10 mouse cellular contexts compared by ENCODE assay signal in the genomic region with DNA sequence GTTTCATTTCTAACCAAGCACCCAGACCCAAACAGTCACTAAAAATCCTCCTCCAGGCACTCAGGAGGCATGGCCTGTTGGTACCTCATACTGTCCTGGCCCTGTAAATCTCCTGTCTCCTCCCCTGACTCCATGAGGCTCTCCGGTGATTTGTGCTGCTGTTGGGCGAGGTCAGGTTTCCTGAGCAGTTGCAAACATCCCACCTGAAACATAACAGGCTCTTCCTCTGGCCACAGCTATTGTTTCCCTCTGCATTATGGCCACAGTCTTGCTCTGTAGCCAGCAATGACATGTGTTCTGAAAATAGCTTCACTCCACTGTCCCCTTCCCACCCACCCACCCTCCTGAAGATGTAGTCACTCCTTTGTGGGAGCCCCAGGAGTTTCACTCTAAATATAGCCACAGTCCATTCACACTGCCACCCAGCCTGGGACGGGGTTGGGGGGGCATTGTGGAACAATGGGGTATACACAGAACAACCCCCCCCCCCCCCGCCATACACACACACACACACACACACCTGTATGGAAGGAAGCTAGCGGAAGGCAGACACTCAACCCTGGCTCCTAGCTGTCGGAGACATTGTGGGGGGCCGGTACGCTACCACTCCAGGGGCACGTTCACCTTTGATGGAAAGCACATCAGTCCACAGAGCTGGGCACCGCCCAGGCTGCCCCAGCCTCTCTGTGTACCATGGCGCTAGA. TPM values are rescaled to one million over a fixed set of nuclear protein-coding genes. Genes with fewer than 3 reads are reported as not detected.
DNase-seq lines count a peak whose midpoint lies in the region; ATAC-seq and TF ChIP-seq lines count a peak whose summit lies in the region.
"Had no signal": no experiment of that assay in that cellular context is flagged by ENCODE, and none has a peak within 500 bp of the region (broad histone marks: within the 10 kb centered on the region; RNA-seq: fewer than 3 reads in every experiment).

No protein-coding gene starts in this region.

- no peak for TF ChIP-seq CTCF in heart, postnatal 0 days (IDR thresholded peaks at IDR 0.05; ENCODE audit: low read depth)

- DNase-seq in kidney, adult 9 months: no peak
- DNase-seq in heart, postnatal 0 days (ENCODE audit: low spot score): no peak
- no peak for DNase-seq in adrenal gland, adult 18-20 months (ENCODE audit: low spot score in 2 of 2)
- DNase-seq in cerebellum, adult 11 months: no peak
- DNase-seq in MN1 (ENCODE audit: low spot score): no peak
- DNase-seq: adrenal gland, adult 8-10 months had no signal

- no peak overlapping the region for H3K4me2 ChIP-seq in kidney, embryonic 15.5 days
- no peak overlapping the region for H3K4me2 ChIP-seq in embryonic facial prominence, embryonic 12.5 days (replicated peaks)
- H3K4me2 ChIP-seq in heart, postnatal 0 days (ENCODE audit: low read depth, low read length): no peak overlapping the region
- no peak overlapping the region for H3K4me2 ChIP-seq in liver, embryonic 16.5 days (ENCODE audit: low read depth, low read length)

- H3K4me3 ChIP-seq in kidney, embryonic 15.5 days (replicated peaks): no peak overlapping the region
- H3K4me3 ChIP-seq in embryonic facial prominence, embryonic 12.5 days: no peak overlapping the region
- no peak overlapping the region for H3K4me3 ChIP-seq in heart, postnatal 0 days (ENCODE audit: low read depth, low read length)
- no peak overlapping the region for H3K4me3 ChIP-seq in liver, embryonic 16.5 days (ENCODE audit: low read depth, low read length)

- no peaks in the 10 kb centered on the region for H3K27me3 ChIP-seq in kidney, embryonic 15.5 days
- H3K27me3 ChIP-seq in embryonic facial prominence, embryonic 12.5 days: no peaks in the 10 kb centered on the region
- no peaks in the 10 kb centered on the region for H3K27me3 ChIP-seq in heart, postnatal 0 days (ENCODE audit: control insufficient read depth, insufficient read depth, low read length)
- H3K27me3 ChIP-seq in liver, embryonic 16.5 days (ENCODE audit: control insufficient read depth, insufficient read depth, low read depth, low read length): no peaks in the 10 kb centered on the region

- peaks cover 43% of the 10 kb centered on the region for H3K36me3 ChIP-seq in kidney, embryonic 15.5 days
- H3K36me3 ChIP-seq in embryonic facial prominence, embryonic 12.5 days: peaks cover 25% of the 10 kb centered on the region
- H3K36me3 ChIP-seq in heart, postnatal 0 days (replicated peaks; ENCODE audit: control insufficient read depth, insufficient read depth, low read length): peaks cover 30% of the 10 kb centered on the region
- peaks cover 2% of the 10 kb centered on the region; the same call in 1 of the 2 replicates for H3K36me3 ChIP-seq in liver, embryonic 16.5 days (ENCODE audit: control insufficient read depth, insufficient read depth)

- peaks cover 45% of the 10 kb centered on the region for H3K4me1 ChIP-seq in kidney, embryonic 15.5 days
- H3K4me1 ChIP-seq in embryonic facial prominence, embryonic 12.5 days: peaks cover 31% of the 10 kb centered on the region
- peaks cover 24% of the 10 kb centered on the region for H3K4me1 ChIP-seq in heart, postnatal 0 days (ENCODE audit: control insufficient read depth, insufficient read depth)
- H3K4me1 ChIP-seq in liver, embryonic 16.5 days (ENCODE audit: control insufficient read depth, low read depth, low read length): peaks cover 12% of the 10 kb centered on the region

- 68% methylated on average over 11 of the region's 11 CpGs for WGBS in kidney, embryonic 15.5 days
- 83% methylated on average over 9 of the region's 11 CpGs for WGBS in embryonic facial prominence, embryonic 12.5 days
- 75% methylated on average over 10 of the region's 11 CpGs for WGBS in heart, postnatal 0 days
- WGBS in liver, embryonic 16.5 days (ENCODE audit: insufficient replicate concordance): 80% methylated on average over 11 of the region's 11 CpGs

- TF ChIP-seq EP300 in heart, postnatal 0 days (IDR thresholded peaks at IDR 0.05; ENCODE audit: low read depth): no peak

- peak; percentile 27; the same call in 1 of the 2 replicates for ATAC-seq in kidney, embryonic 15.5 days (replicated peaks; ENCODE audit: low FRiP score)
- no peak for ATAC-seq in embryonic facial prominence, embryonic 12.5 days (ENCODE audit: insufficient number of reproducible peaks, insufficient read depth, low FRiP score, low TSS enrichment)
- ATAC-seq in heart, postnatal 0 days (ENCODE audit: insufficient read depth, low read depth): peak; percentile 58
- no peak for ATAC-seq in liver, embryonic 16.5 days (ENCODE audit: low read depth)
- ATAC-seq: CD4-positive, CD25-positive, alpha-beta regulatory T cell, adult 4 months had no signal

- peak overlapping the region; percentile 88 for H3K27ac ChIP-seq in kidney, embryonic 15.5 days
- H3K27ac ChIP-seq in embryonic facial prominence, embryonic 12.5 days: peak overlapping the region; percentile 92
- H3K27ac ChIP-seq in heart, postnatal 0 days (ENCODE audit: low read depth): peak overlapping the region; percentile 87
- peak overlapping the region; percentile 35; the same call in 1 of the 2 replicates for H3K27ac ChIP-seq in liver, embryonic 16.5 days (ENCODE audit: low read length)

- H3K9me3 ChIP-seq in kidney, embryonic 15.5 days (replicated peaks): no peaks in the 10 kb centered on the region
- no peaks in the 10 kb centered on the region for H3K9me3 ChIP-seq in embryonic facial prominence, embryonic 12.5 days
- H3K9me3 ChIP-seq in heart, postnatal 0 days (replicated peaks; ENCODE audit: control insufficient read depth, low read length): no peaks in the 10 kb centered on the region
- H3K9me3 ChIP-seq in liver, embryonic 16.5 days (replicated peaks; ENCODE audit: control insufficient read depth, low read length): no peaks in the 10 kb centered on the region

- H3K9ac ChIP-seq in kidney, embryonic 15.5 days: no peak overlapping the region
- no peak overlapping the region for H3K9ac ChIP-seq in embryonic facial prominence, embryonic 12.5 days
- no peak overlapping the region for H3K9ac ChIP-seq in heart, postnatal 0 days (replicated peaks; ENCODE audit: low read depth, low read length)
- no peak overlapping the region for H3K9ac ChIP-seq in liver, embryonic 16.5 days (ENCODE audit: low read depth, low read length)

RNA-seq across cellular contexts. Expression of a gene that starts 20.8 kb away (rescaled TPM):
- polyA plus RNA-seq in kidney, embryonic 15.5 days (2015; fragmentation: Nextera tagmentation; extraction: Ambion mirVana): 24.3 and 25.9 TPM in 2 replicates
- polyA plus RNA-seq in embryonic facial prominence, embryonic 12.5 days (2016; fragmentation: Nextera tagmentation; extraction: Ambion mirVana): 39.2 and 44.8 TPM in 2 replicates
- total RNA-seq in heart, postnatal 0 days (2014; rRNA removed; ENCODE audit: low replicate concordance): 17.8 and 19.5 TPM in 2 replicates
- 4.8 and 6.1 TPM in 2 replicates for polyA plus RNA-seq in heart, postnatal 0 days (2015; fragmentation: Nextera tagmentation; extraction: Ambion mirVana)
- polyA plus RNA-seq in liver, embryonic 16.5 days (2015; fragmentation: Nextera tagmentation; extraction: Ambion mirVana): 0.44 and 1.0 TPM in 2 replicates
- total RNA-seq in adrenal gland, adult 18-20 months (2021): 10 to 100 TPM in 1 of 2 experiments, 1 to 10 TPM in 1; 5.4 to 13.1 TPM

RNA-seq across cellular contexts. Expression of a gene that starts 30.2 kb away (rescaled TPM):
- 25.3 and 27.0 TPM in 2 replicates for polyA plus RNA-seq in kidney, embryonic 15.5 days (2015; fragmentation: Nextera tagmentation; extraction: Ambion mirVana)
- 30.0 and 31.5 TPM in 2 replicates for polyA plus RNA-seq in embryonic facial prominence, embryonic 12.5 days (2016; fragmentation: Nextera tagmentation; extraction: Ambion mirVana)
- 8.9 and 35.2 TPM in 2 replicates for total RNA-seq in heart, postnatal 0 days (2014; rRNA removed; ENCODE audit: low replicate concordance)
- 12.9 and 13.4 TPM in 2 replicates for polyA plus RNA-seq in heart, postnatal 0 days (2015; fragmentation: Nextera tagmentation; extraction: Ambion mirVana)
- polyA plus RNA-seq in liver, embryonic 16.5 days (2015; fragmentation: Nextera tagmentation; extraction: Ambion mirVana): 8.7 and 9.6 TPM in 2 replicates
- 10 to 100 TPM; 15.9 to 19.8 TPM for total RNA-seq in adrenal gland, adult 18-20 months (2021)

RNA-seq across cellular contexts. Expression of a gene that starts 42.6 kb away (rescaled TPM):
- 24.6 and 26.3 TPM in 2 replicates for polyA plus RNA-seq in kidney, embryonic 15.5 days (2015; fragmentation: Nextera tagmentation; extraction: Ambion mirVana)
- polyA plus RNA-seq in embryonic facial prominence, embryonic 12.5 days (2016; fragmentation: Nextera tagmentation; extraction: Ambion mirVana): 22.6 and 23.3 TPM in 2 replicates
- total RNA-seq in heart, postnatal 0 days (2014; rRNA removed; ENCODE audit: low replicate concordance): 34.4 and 72.1 TPM in 2 replicates
- 19.3 and 20.2 TPM in 2 replicates for polyA plus RNA-seq in heart, postnatal 0 days (2015; fragmentation: Nextera tagmentation; extraction: Ambion mirVana)
- 9.1 and 10.6 TPM in 2 replicates for polyA plus RNA-seq in liver, embryonic 16.5 days (2015; fragmentation: Nextera tagmentation; extraction: Ambion mirVana)
- 10 to 100 TPM; 23.4 to 34.5 TPM for total RNA-seq in adrenal gland, adult 18-20 months (2021)

RNA-seq across cellular contexts. Expression of a gene that starts 45.1 kb away (rescaled TPM):
- 3.4 and 3.6 TPM in 2 replicates for polyA plus RNA-seq in kidney, embryonic 15.5 days (2015; fragmentation: Nextera tagmentation; extraction: Ambion mirVana)
- 5.1 and 5.7 TPM in 2 replicates for polyA plus RNA-seq in embryonic facial prominence, embryonic 12.5 days (2016; fragmentation: Nextera tagmentation; extraction: Ambion mirVana)
- total RNA-seq in heart, postnatal 0 days (2014; rRNA removed; ENCODE audit: low replicate concordance): 6.0 and 19.7 TPM in 2 replicates
- polyA plus RNA-seq in heart, postnatal 0 days (2015; fragmentation: Nextera tagmentation; extraction: Ambion mirVana): 12.2 and 12.8 TPM in 2 replicates
- 0.44 and 0.48 TPM in 2 replicates for polyA plus RNA-seq in liver, embryonic 16.5 days (2015; fragmentation: Nextera tagmentation; extraction: Ambion mirVana)
- 10 to 100 TPM; 27.7 to 33.2 TPM for total RNA-seq in adrenal gland, adult 18-20 months (2021)

Comparison
In these comparisons a context has a peak if more than half of its experiments do, and no peak if none do; other contexts are left out.
1. ATAC-seq: peak in kidney, embryonic 15.5 days (single experiment) and heart, postnatal 0 days (single experiment); none in embryonic facial prominence, embryonic 12.5 days (single experiment) and liver, embryonic 16.5 days (single experiment).
2. H3K27ac ChIP-seq: peak in every context shown above with its lines; median percentile 92 in embryonic facial prominence, embryonic 12.5 days; 88 in kidney, embryonic 15.5 days; 87 in heart, postnatal 0 days; 35 in liver, embryonic 16.5 days.